Mouse (Mus musculus) stomach, postnatal 0 days (tissue): ENCODE measurements around the gene Tcfl5.

Experiments
- CTCF ChIP-seq: IDR thresholded peaks from 2 replicates; pipeline ENCODE4 v1.5.1; 2016; ENCODE audit warnings: antibody characterized with exemption, low read depth, mild to moderate bottlenecking, moderate library complexity
- EP300 ChIP-seq: optimal IDR thresholded peaks from 2 replicates; pipeline ENCODE3; 2016; ENCODE audit warnings: antibody characterized with exemption

GRCm38 (mm10) chr2:180581002-180581401, 61.5 kb downstream of the Tcfl5 start, which contains the start of gene Mrgbp:
- TF ChIP-seq CTCF, result no peak
- TF ChIP-seq EP300, result no peak
